Mouse (Mus musculus) kidney, adult 2 months (tissue): ENCODE data around the gene Snai1.

ENCODE experiments used
- CTCF ChIP-seq: fragments of 200-500 bp; conservative IDR thresholded peaks from 2 replicates; pipeline ENCODE4 v1.5.1; 2011; ENCODE audit warnings: low read depth, mild to moderate bottlenecking, control low read depth, low read length, moderate library complexity, mixed read lengths; ENCODE audit not compliant: insufficient read depth, insufficient read length
- POLR2A ChIP-seq: fragments of 200-500 bp; IDR thresholded peaks from one replicate; pipeline ENCODE4 v1.6.1; 2011; ENCODE audit warnings: low read depth, low read length, control low read depth

GRCm38 (mm10) chr2:167586041-167586440 lies 48.0 kb downstream of the Snai1 start:
- no peak for TF ChIP-seq CTCF
- TF ChIP-seq POLR2A = no peak
